ENCODE assay signal across 13 mouse cellular contexts in genomic region chr3:75864203-75864602, GRCm38 (mm10).
DNase-seq lines count a peak whose midpoint lies in the region; ATAC-seq and TF ChIP-seq lines count a peak whose summit lies in the region.
"Had no signal": no experiment of that assay in that cellular context is flagged by ENCODE, and none has a peak within 500 bp of the region (broad histone marks: within the 10 kb centered on the region; RNA-seq: fewer than 3 reads in every experiment).

No protein-coding gene starts in this region.

- WGBS in forebrain, postnatal 0 days: 21% methylated on average over 2 of the region's 2 CpGs
- 28% methylated on average over 2 of the region's 2 CpGs for WGBS in forebrain, embryonic 15.5 days
- WGBS in hindbrain, embryonic 10.5 days: 39% methylated on average over 2 of the region's 2 CpGs

- H3K36me3 ChIP-seq in forebrain, postnatal 0 days (ENCODE audit: insufficient read depth): no peaks in the 10 kb centered on the region
- H3K36me3 ChIP-seq in forebrain, embryonic 15.5 days: no peaks in the 10 kb centered on the region
- H3K36me3 ChIP-seq in hindbrain, embryonic 10.5 days: no peaks in the 10 kb centered on the region
- H3K36me3 ChIP-seq: G1E; limb, embryonic 13.5 days; midbrain, embryonic 15.5 days had no signal

- intact Hi-C loops in left cerebral cortex, postnatal 14 days (cut with DNase I): no loop called here

- H3K27me3 ChIP-seq in forebrain, postnatal 0 days (ENCODE audit: insufficient read depth, low read length): no peaks in the 10 kb centered on the region
- no peaks in the 10 kb centered on the region for H3K27me3 ChIP-seq in forebrain, embryonic 15.5 days
- no peaks in the 10 kb centered on the region for H3K27me3 ChIP-seq in hindbrain, embryonic 10.5 days (ENCODE audit: insufficient read depth, poor library complexity, severe bottlenecking)
- H3K27me3 ChIP-seq: limb, embryonic 13.5 days; midbrain, embryonic 15.5 days had no signal

- H3K9ac ChIP-seq in forebrain, postnatal 0 days: no peak overlapping the region
- no peak overlapping the region for H3K9ac ChIP-seq in forebrain, embryonic 15.5 days (replicated peaks)
- H3K9ac ChIP-seq: limb, embryonic 13.5 days; midbrain, embryonic 15.5 days had no signal

- no peak overlapping the region for H3K27ac ChIP-seq in forebrain, postnatal 0 days (ENCODE audit: low read depth, low read length)
- no peak overlapping the region for H3K27ac ChIP-seq in forebrain, embryonic 15.5 days (replicated peaks)
- no peak overlapping the region for H3K27ac ChIP-seq in hindbrain, embryonic 10.5 days
- H3K27ac ChIP-seq: limb, embryonic 13.5 days; midbrain, embryonic 15.5 days had no signal

- peak; percentile 24 for DNase-seq in forebrain, postnatal 0 days
- DNase-seq in left cerebral cortex, postnatal 14 days (ENCODE audit: low spot score in 2 of 2): peak; percentile 29 to 40
- DNase-seq in left cerebral cortex, adult 11 months (ENCODE audit: low spot score): no peak
- peak; percentile 32 for DNase-seq in A20 (ENCODE audit: low read depth, low spot score)
- DNase-seq in brain, adult 2 months (ENCODE audit: low read depth, low spot score): peak; percentile 65
- no peak for DNase-seq in hindbrain, embryonic 10.5 days (ENCODE audit: low spot score)
- DNase-seq in spleen, postnatal 36 days (ENCODE audit: low spot score in 2 of 2): no peak
- DNase-seq: heart, adult 11 months; thymus, postnatal 25 days had no signal

- no peak overlapping the region for H3K4me3 ChIP-seq in forebrain, postnatal 0 days (ENCODE audit: low read depth, low read length)
- no peak overlapping the region for H3K4me3 ChIP-seq in forebrain, embryonic 15.5 days
- no peak overlapping the region for H3K4me3 ChIP-seq in hindbrain, embryonic 10.5 days
- H3K4me3 ChIP-seq: limb, embryonic 13.5 days; midbrain, embryonic 15.5 days had no signal

- no peaks in the 10 kb centered on the region for H3K4me1 ChIP-seq in forebrain, postnatal 0 days (ENCODE audit: insufficient read depth)
- no peaks in the 10 kb centered on the region for H3K4me1 ChIP-seq in forebrain, embryonic 15.5 days
- no peaks in the 10 kb centered on the region for H3K4me1 ChIP-seq in hindbrain, embryonic 10.5 days (replicated peaks)
- H3K4me1 ChIP-seq: limb, embryonic 13.5 days; midbrain, embryonic 15.5 days had no signal

- no peak overlapping the region for H3K4me2 ChIP-seq in forebrain, postnatal 0 days (ENCODE audit: low read depth)
- no peak overlapping the region for H3K4me2 ChIP-seq in forebrain, embryonic 15.5 days (replicated peaks)
- H3K4me2 ChIP-seq: limb, embryonic 13.5 days; midbrain, embryonic 15.5 days had no signal

- no peak for ATAC-seq in forebrain, postnatal 0 days
- no peak for ATAC-seq in forebrain, embryonic 15.5 days (replicated peaks)
- ATAC-seq: midbrain, embryonic 15.5 days had no signal

- TF ChIP-seq CTCF in forebrain, postnatal 0 days (IDR thresholded peaks at IDR 0.05; ENCODE audit: low read depth): peak; percentile 29; the same call in 1 of the 2 replicates

- H3K9me3 ChIP-seq in forebrain, postnatal 0 days (ENCODE audit: low read length): no peaks in the 10 kb centered on the region
- H3K9me3 ChIP-seq in forebrain, embryonic 15.5 days: no peaks in the 10 kb centered on the region
- no peaks in the 10 kb centered on the region for H3K9me3 ChIP-seq in hindbrain, embryonic 10.5 days
- H3K9me3 ChIP-seq: G1E; limb, embryonic 13.5 days; midbrain, embryonic 15.5 days had no signal

Comparison
In these comparisons a context has a peak if more than half of its experiments do, and no peak if none do; other contexts are left out.
1. DNase-seq: peak in forebrain, postnatal 0 days (single experiment), left cerebral cortex, postnatal 14 days (2 of 2), A20 (single experiment) and brain, adult 2 months (single experiment); none in left cerebral cortex, adult 11 months (single experiment), hindbrain, embryonic 10.5 days (single experiment) and spleen, postnatal 36 days (0 of 2).